Mouse (Mus musculus) lung, postnatal 10 days (tissue): ENCODE results near the gene Eya4.

Experiments
- DNase-seq: peaks from one replicate; pipeline ENCODE4 v3.0.0; 2021

Eya4 gene

GRCm38 (mm10) chr10:23350011-23350911 is at the start of gene Eya4:
Gene Eya4 (minus strand): TSS chr10:23350786.
- peak; percentile 27 for DNase-seq

GRCm38 (mm10) chr10:23395399-23395798 is 44.8 kb upstream of the Eya4 start:
- no peak for DNase-seq

GRCm38 (mm10) chr10:23394556-23395245 is 44.1 kb upstream of the Eya4 start:
- DNase-seq, result peak; percentile 19

- DNase-seq, result no peak
These were observed 43.6 kb upstream of the Eya4 start for GRCm38 (mm10) chr10:23394152-23394551.

GRCm38 (mm10) chr10:23363866-23364265 is 13.3 kb upstream of the Eya4 start:
- no peak for DNase-seq

- DNase-seq, result no peak
These were observed 1.1 kb downstream of the Eya4 start for GRCm38 (mm10) chr10:23349392-23350010.

- DNase-seq, result no peak
These were observed 1.6 kb downstream of the Eya4 start for GRCm38 (mm10) chr10:23348893-23349391.

GRCm38 (mm10) chr10:23348101-23348892 is 2.3 kb downstream of the Eya4 start:
- DNase-seq, result no peak

GRCm38 (mm10) chr10:23337250-23337649 is 13.3 kb downstream of the Eya4 start:
- DNase-seq, result no peak

GRCm38 (mm10) chr10:23332768-23333167 is 17.8 kb downstream of the Eya4 start:
- no peak for DNase-seq

- no peak for DNase-seq
These were observed 22.9 kb downstream of the Eya4 start for GRCm38 (mm10) chr10:23327651-23328050.

GRCm38 (mm10) chr10:23322275-23322674 is 28.3 kb downstream of the Eya4 start:
- no peak for DNase-seq

GRCm38 (mm10) chr10:23295616-23296015 is 55.0 kb downstream of the Eya4 start:
- DNase-seq, result no peak

GRCm38 (mm10) chr10:23292495-23292894 is 58.1 kb downstream of the Eya4 start:
- no peak for DNase-seq

GRCm38 (mm10) chr10:23277371-23277770 is 73.2 kb downstream of the Eya4 start:
- no peak for DNase-seq

GRCm38 (mm10) chr10:23271050-23271621 is 79.5 kb downstream of the Eya4 start:
- DNase-seq, result no peak

- DNase-seq, result no peak
These were observed 80.1 kb downstream of the Eya4 start for GRCm38 (mm10) chr10:23270502-23270901.

GRCm38 (mm10) chr10:23252180-23252579 is 98.4 kb downstream of the Eya4 start:
- no peak for DNase-seq

- no peak for DNase-seq
These were observed 104.1 kb downstream of the Eya4 start for GRCm38 (mm10) chr10:23246485-23246884.

- no peak for DNase-seq
These were observed 113.7 kb downstream of the Eya4 start for GRCm38 (mm10) chr10:23236918-23237317.

GRCm38 (mm10) chr10:23235405-23235804 is 115.2 kb downstream of the Eya4 start:
- DNase-seq, result no peak

GRCm38 (mm10) chr10:23233425-23233824 is 117.2 kb downstream of the Eya4 start:
- DNase-seq, result no peak
